Mouse (Mus musculus) intestine, embryonic 16.5 days (tissue): ENCODE measurements around the gene Clybl. TPM values are rescaled to one million over a fixed set of nuclear protein-coding genes. Genes with fewer than 3 reads are reported as not detected.

Experiments used
- ATAC-seq: fragments of 200-750 bp; cut with Nextera tagmentation; 2 replicates; pipeline ENCODE4 v1.8.0; 2017; ENCODE audit warnings: moderate TSS enrichment, moderate library complexity
- H3K27ac ChIP-seq: fragments of 300-500 bp; sonication (generic); 2 replicates; pipeline ENCODE4 v1.5.1; 2014; ENCODE audit warnings: mild to moderate bottlenecking, low read length
- H3K27me3 ChIP-seq: fragments of 300-500 bp; sonication (generic); replicated peaks from 2 replicates; pipeline ENCODE4 v1.6.1; 2014; ENCODE audit warnings: low read length, control low read depth, mixed read lengths; ENCODE audit not compliant: control insufficient read depth, insufficient read depth
- H3K36me3 ChIP-seq: fragments of 300-500 bp; sonication (generic); 2 replicates; pipeline ENCODE4 v1.6.1; 2014; ENCODE audit warnings: low read length, control low read depth; ENCODE audit not compliant: control insufficient read depth, insufficient read depth
- H3K4me1 ChIP-seq: fragments of 300-500 bp; sonication (generic); 2 replicates; pipeline ENCODE4 v1.6.1; 2014; ENCODE audit warnings: low read length, control low read depth, mixed read lengths; ENCODE audit not compliant: control insufficient read depth, insufficient read depth
- H3K4me2 ChIP-seq: fragments of 300-500 bp; sonication (generic); 2 replicates; pipeline ENCODE4 v1.6.1; 2014; ENCODE audit warnings: low read depth, low read length, control low read depth
- H3K4me3 ChIP-seq: fragments of 300-500 bp; sonication (generic); 2 replicates; pipeline ENCODE4 v1.5.1; 2014; ENCODE audit warnings: mild to moderate bottlenecking, low read length
- H3K9ac ChIP-seq: fragments of 300-500 bp; sonication (generic); 2 replicates; pipeline ENCODE4 v1.6.1; 2014; ENCODE audit warnings: low read depth, low read length
- H3K9me3 ChIP-seq: fragments of 300-500 bp; sonication (generic); 2 replicates; pipeline ENCODE4 v1.6.1; 2016; ENCODE audit warnings: low read length, control low read depth; ENCODE audit not compliant: control insufficient read depth
- WGBS: fragments of 180-500 bp; shearing (Covaris S2); extraction: QIAGEN DNeasy Blood & Tissue Kit; methylation state at CpG from one replicate; pipeline ENCODE4 v1.1.7; 2014; 5-methylcytosine and 5-hydroxymethylcytosine counted together
- polyA plus RNA-seq: library from polyadenylated mRNA; unstranded; fragments of >200 nt; fragmentation: Nextera tagmentation; extraction: Ambion mirVana; gene quantifications from 2 replicates; pipeline ENCODE4 v1.2.1, GENCODE M21; 2015

Clybl gene
- polyA plus RNA-seq, 1 experiment from 2014 or later = 38.7 TPM

DNA sequence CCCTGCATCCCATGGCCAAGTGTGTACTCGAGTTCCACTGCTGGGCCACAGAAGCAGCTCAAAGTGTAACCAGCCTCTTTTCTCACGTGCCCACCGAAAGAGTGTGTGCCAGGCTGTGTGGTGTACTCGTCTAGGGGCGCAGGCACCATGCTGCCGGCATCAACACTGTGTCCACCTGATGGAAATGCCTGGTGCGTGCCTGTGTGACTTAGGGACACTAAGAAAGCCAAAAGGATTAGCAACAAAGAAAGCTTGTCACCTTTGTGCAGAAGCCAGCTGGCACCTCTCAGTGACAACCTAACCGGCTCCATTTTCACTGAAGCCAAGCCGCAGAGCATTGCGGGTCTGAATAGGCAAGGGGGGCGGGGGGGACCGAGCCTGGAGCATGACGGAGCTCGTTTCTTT lies 49.1 kb downstream of the Clybl start:
- H3K27me3 ChIP-seq = peaks cover 17% of the 10 kb centered on the region
- 63% methylated on average over 14 of the region's 14 CpGs for WGBS

DNA sequence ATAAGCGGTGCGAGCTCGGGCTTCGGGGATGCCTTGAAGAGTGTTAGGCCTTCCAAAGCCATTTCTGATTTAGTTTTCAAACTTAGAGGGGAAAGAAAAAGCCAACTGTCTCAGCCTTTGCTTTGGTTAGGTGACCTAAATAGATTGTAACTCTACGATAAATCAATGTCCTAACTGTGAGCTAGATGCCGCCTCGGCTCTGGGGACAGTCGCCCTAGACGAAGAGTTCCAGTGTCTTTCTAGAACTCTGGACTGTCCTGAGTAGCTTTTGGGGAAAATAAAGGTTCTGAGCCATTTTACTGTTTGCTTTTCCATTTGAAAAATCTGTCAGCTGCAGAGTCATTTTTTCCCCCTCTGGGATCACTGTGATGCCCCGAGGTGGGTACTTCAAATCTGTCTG lies 49.6 kb downstream of the Clybl start:
- Histone ChIP-seq H3K4me3 (no peak overlapping the region), H3K4me2 (no peak overlapping the region), H3K27me3 (peaks cover 17% of the 10 kb centered on the region), H3K4me1 (no peaks in the 10 kb centered on the region), H3K9ac (no peak overlapping the region), H3K36me3 (no peaks in the 10 kb centered on the region), H3K27ac (no peak overlapping the region), H3K9me3 (no peaks in the 10 kb centered on the region)
- 81% methylated on average over 10 of the region's 10 CpGs for WGBS
- no peak for ATAC-seq

More for the DNA sequence above, 49.1 kb downstream of the Clybl start:
- no peak for ATAC-seq
- Histone ChIP-seq H3K9me3 (no peaks in the 10 kb centered on the region), H3K27ac (no peak overlapping the region), H3K36me3 (no peaks in the 10 kb centered on the region), H3K9ac (no peak overlapping the region), H3K4me1 (no peaks in the 10 kb centered on the region), H3K4me3 (no peak overlapping the region), H3K4me2 (no peak overlapping the region)

DNA sequence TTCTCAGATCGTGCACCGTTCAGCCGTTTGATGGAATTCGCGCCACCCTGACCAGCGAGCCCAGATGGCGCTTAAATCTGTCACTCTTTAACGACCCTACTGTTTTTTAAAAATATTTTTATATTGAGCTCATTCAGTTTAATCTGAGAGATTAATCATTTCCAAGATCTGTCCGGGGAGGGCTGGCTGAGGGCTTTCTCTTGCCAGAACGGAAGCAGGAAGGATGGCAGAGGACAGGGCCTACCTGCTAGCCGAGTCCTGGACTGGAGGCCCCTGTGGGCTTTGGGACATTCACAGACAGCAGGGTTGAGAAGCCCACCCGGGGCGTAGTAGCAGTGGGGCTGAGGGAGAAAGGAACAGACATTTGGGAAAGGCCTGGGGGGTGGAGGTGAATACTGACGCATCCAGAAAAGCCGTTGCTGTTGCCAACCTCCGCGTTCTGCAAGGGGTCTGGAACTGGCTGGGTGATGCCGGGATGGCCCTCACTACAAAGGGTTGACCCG lies 51.8 kb downstream of the Clybl start:
- Histone ChIP-seq H3K9ac (no peak overlapping the region), H3K4me3 (no peak overlapping the region), H3K4me1 (no peaks in the 10 kb centered on the region), H3K27ac (no peak overlapping the region), H3K4me2 (no peak overlapping the region), H3K9me3 (no peaks in the 10 kb centered on the region), H3K36me3 (no peaks in the 10 kb centered on the region), H3K27me3 (peaks cover 5% of the 10 kb centered on the region; the same call in 1 of the 2 replicates)
- WGBS = 76% methylated on average over 19 of the region's 19 CpGs
- ATAC-seq = no peak

DNA sequence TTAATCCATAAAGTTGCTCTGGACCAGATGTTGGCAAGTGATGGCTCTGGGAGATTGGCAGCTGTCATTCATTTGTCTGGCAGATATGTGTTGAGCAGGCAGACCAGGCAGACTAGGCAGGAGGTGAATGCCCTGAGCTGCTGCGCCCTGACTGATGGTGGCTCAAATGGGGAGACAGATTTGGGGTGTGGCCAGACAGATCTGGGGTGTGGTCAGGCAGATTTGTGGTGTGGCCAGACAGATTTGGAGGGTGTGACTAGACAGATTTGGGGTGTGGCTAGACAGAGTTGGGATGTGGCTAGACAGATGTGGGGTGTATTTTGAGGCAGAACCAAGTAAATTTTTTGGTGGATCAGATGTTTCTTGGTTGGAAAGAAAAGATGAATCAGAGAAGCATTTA lies 62.4 kb downstream of the Clybl start:
- Histone ChIP-seq H3K9me3 (no peaks in the 10 kb centered on the region), H3K36me3 (no peaks in the 10 kb centered on the region), H3K27ac (no peak overlapping the region), H3K4me2 (no peak overlapping the region), H3K9ac (no peak overlapping the region), H3K4me3 (no peak overlapping the region), H3K27me3 (no peaks in the 10 kb centered on the region), H3K4me1 (no peaks in the 10 kb centered on the region)
- no peak for ATAC-seq
- WGBS = 90% methylated on average over 1 of the region's 1 CpGs

DNA sequence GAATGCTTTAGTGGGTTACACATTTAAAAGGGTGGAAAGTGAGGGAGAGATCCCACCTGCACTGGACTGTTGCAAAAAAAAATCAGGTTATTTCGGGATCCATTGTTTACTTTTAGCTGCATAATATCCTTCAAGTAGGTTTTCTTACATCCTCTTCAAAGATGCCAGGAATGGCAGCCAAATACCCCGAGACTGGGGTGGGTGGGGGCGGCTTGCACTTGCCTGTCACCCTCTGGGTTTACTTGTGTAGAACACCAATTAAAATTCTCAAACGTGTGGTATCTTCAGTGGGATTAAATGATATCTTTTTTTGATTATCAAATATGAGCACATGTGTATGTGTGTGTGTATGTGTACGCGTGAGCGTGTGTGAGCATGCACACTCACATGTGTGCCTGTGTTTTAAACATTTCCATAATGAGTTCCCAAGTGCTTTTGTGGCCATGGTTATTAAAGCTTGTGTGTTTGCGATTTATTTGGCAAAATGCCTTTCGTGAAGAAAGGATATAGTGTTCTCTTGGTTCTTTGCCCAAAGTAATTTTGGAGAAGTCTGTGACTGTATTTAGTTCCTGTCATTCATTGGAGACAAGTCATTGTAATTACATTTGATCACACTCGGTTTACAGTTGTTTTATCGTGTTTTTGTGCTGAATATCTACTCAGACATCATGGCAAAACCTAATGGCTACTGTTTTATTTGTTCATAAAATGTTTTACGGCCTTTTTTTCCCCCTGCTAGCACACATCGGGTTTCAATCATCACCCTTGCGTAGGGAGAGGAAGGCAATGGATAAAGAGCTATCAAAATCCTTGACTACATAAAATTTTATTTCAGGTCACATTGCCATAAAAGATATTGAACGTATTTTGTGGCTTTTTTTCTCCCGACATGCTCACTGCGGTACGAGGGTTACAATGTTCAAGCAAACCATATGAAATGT lies 65.7 kb downstream of the Clybl start:
- Histone ChIP-seq H3K27me3 (no peaks in the 10 kb centered on the region), H3K4me2 (no peak overlapping the region), H3K9me3 (no peaks in the 10 kb centered on the region), H3K36me3 (no peaks in the 10 kb centered on the region), H3K27ac (no peak overlapping the region), H3K4me3 (no peak overlapping the region), H3K9ac (no peak overlapping the region), H3K4me1 (no peaks in the 10 kb centered on the region)
- 79% methylated on average over 18 of the region's 18 CpGs for WGBS
- ATAC-seq = no peak

DNA sequence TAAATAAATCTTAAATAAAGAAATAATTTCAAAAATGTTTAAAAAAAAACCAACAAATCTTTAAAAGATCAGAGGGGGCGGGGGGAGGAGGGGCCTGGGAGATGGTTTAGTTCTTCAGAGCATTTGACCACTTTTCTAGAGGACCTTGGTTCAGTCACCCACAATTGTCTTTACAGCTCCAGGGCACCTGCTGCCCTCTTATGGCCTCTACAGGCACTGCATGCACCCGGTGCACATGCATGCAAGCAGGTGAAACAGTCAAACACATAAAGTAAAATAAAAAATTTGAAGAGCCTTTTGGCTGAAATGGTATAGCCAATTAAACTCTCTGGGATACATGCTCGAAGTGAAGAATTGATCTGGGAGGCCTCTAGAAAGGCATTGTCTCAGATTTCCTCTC lies 67.6 kb downstream of the Clybl start:
- Histone ChIP-seq H3K4me1 (no peaks in the 10 kb centered on the region), H3K36me3 (no peaks in the 10 kb centered on the region), H3K27me3 (no peaks in the 10 kb centered on the region), H3K4me2 (no peak overlapping the region), H3K4me3 (no peak overlapping the region), H3K9me3 (no peaks in the 10 kb centered on the region), H3K9ac (no peak overlapping the region), H3K27ac (no peak overlapping the region)
- no peak for ATAC-seq
- 86% methylated on average over 3 of the region's 3 CpGs for WGBS

DNA sequence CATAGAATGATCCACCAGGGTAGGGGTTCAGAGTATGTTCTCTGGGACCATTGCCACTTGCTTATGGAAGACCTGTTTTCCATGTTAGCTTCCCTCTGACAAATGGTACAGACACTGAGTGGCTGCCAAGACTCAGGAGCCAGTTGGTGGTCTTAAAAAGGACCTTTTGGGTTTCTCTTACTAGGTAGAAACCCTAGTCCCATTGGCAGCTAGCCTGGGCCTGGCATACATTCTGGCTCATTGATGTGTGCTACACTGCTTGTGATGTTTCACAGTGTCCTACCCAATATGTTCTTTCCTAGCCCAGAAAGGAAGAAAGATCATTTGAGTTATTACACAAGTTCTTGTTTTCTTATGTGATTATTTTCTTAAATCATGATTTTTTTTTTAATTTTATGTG lies 69.8 kb downstream of the Clybl start:
- Histone ChIP-seq H3K36me3 (no peaks in the 10 kb centered on the region), H3K4me3 (no peak overlapping the region), H3K4me2 (no peak overlapping the region), H3K4me1 (no peaks in the 10 kb centered on the region), H3K9ac (no peak overlapping the region), H3K9me3 (no peaks in the 10 kb centered on the region), H3K27me3 (peaks cover 8% of the 10 kb centered on the region), H3K27ac (no peak overlapping the region)
- no peak for ATAC-seq

DNA sequence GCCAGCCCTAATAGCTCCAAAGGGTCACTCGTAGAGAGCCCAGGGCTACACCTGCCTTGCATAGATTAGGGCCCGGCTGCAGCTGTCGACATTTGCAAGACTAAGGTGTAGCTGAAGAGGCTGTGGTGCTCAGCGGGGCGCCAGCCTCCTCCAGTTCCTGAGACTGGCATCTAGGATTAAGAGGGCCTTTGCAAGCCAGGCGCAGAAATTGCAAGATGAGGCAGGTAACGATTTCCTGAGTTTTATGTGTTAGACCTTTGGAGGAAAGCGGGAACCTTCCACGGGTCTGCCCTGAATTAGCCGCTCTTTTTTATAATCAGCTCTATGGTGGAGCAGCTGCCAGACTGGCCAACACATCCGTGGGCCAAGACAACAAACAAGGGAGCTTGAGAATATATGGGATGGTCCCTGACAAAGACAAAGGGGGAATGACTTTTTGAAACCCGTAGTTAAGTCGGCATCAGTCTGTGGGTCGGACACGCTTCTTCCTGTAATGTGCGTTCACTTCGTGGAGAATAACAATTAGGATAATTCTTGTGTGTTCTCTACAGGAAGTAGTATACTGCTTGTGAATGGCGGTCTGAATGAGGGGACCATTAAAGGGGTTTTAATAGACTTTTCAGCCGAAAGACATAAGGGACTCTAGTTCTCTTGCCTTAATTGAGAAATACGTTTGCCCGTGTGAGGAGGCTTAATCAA lies 74.2 kb downstream of the Clybl start:
- Histone ChIP-seq H3K27ac (no peak overlapping the region), H3K4me2 (no peak overlapping the region)
- ATAC-seq = no peak

DNA sequence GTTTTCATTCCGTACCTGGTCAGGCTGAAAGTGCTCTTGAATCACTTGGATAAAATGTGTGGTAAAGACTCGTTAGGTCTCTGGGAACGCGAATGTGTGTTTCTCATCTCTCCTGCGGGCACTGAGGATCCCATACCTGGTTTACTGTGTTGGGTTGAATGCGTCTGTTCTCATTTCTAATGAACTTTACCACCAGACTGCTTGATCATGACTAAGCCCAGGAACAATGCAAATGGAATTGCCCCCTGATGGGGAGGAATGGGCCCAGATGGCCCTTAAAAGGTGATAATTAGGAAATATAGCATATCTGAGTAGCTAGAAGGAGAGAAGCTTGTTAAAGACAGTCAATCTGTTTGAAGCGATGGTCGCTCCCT lies 74.7 kb downstream of the Clybl start:
- H3K4me3 ChIP-seq = no peak overlapping the region
- no peak overlapping the region for H3K4me2 ChIP-seq
- no peaks in the 10 kb centered on the region for H3K4me1 ChIP-seq
- H3K27me3 ChIP-seq = peaks cover 14% of the 10 kb centered on the region
- 28% methylated on average over 8 of the region's 8 CpGs for WGBS
- no peaks in the 10 kb centered on the region for H3K36me3 ChIP-seq
- H3K9ac ChIP-seq = no peak overlapping the region
- H3K9me3 ChIP-seq = no peaks in the 10 kb centered on the region
- no peak for ATAC-seq
- H3K27ac ChIP-seq = no peak overlapping the region

More for the DNA sequence above, 74.2 kb downstream of the Clybl start:
- Histone ChIP-seq H3K9ac (no peak overlapping the region), H3K27me3 (peaks cover 14% of the 10 kb centered on the region), H3K4me1 (no peaks in the 10 kb centered on the region), H3K36me3 (no peaks in the 10 kb centered on the region), H3K4me3 (no peak overlapping the region), H3K9me3 (no peaks in the 10 kb centered on the region)
- WGBS = 10% methylated on average over 21 of the region's 21 CpGs
